Mouse (Mus musculus): Measurements from ENCODE around the gene Qk. TPM values are rescaled to one million over a fixed set of nuclear protein-coding genes. Genes with fewer than 3 reads are reported as not detected.
A peak's percentile ranks its signal among the peaks of the same experiment; 100 is the strongest.

Qk gene
- polyA plus RNA-seq, 1 experiment: 182 TPM

- DNase-seq (ENCODE audit: low read depth): no peak
Observed at GRCm38 (mm10) chr17:10251252-10251958, 68.2 kb downstream of the Qk start.

GRCm38 (mm10) chr17:10240081-10240480, 79.6 kb downstream of the Qk start:
- DNase-seq (ENCODE audit: low read depth): no peak

- DNase-seq (ENCODE audit: low read depth): no peak
Observed at GRCm38 (mm10) chr17:10236595-10236994, 83.1 kb downstream of the Qk start.

GRCm38 (mm10) chr17:10232406-10232805, 87.2 kb downstream of the Qk start:
- no peak for DNase-seq (ENCODE audit: low read depth)

- DNase-seq (ENCODE audit: low read depth): no peak
Observed at GRCm38 (mm10) chr17:10227798-10228538, 91.7 kb downstream of the Qk start.

GRCm38 (mm10) chr17:10216164-10216563, 103.5 kb downstream of the Qk start:
- DNase-seq (ENCODE audit: low read depth): peak; percentile 14

GRCm38 (mm10) chr17:10209154-10209777, 110.4 kb downstream of the Qk start:
- DNase-seq (ENCODE audit: low read depth): no peak

- no peak for DNase-seq (ENCODE audit: low read depth)
Observed at GRCm38 (mm10) chr17:10198662-10199061, 121.0 kb downstream of the Qk start.

- no peak for DNase-seq (ENCODE audit: low read depth)
Observed at GRCm38 (mm10) chr17:10198231-10198630, 121.4 kb downstream of the Qk start.

GRCm38 (mm10) chr17:10195703-10196102, 124.0 kb downstream of the Qk start:
- no peak for DNase-seq (ENCODE audit: low read depth)

- no peak for DNase-seq (ENCODE audit: low read depth)
Observed at GRCm38 (mm10) chr17:10190857-10191256, 128.8 kb downstream of the Qk start.

- DNase-seq (ENCODE audit: low read depth): no peak
Observed at GRCm38 (mm10) chr17:10188481-10188880, 131.2 kb downstream of the Qk start.

- no peak for DNase-seq (ENCODE audit: low read depth)
Observed at GRCm38 (mm10) chr17:10187431-10188020, 132.1 kb downstream of the Qk start.

GRCm38 (mm10) chr17:10181761-10182160, 137.9 kb downstream of the Qk start:
- DNase-seq (ENCODE audit: low read depth): no peak

GRCm38 (mm10) chr17:10177096-10177495, 142.6 kb downstream of the Qk start:
- DNase-seq (ENCODE audit: low read depth): no peak

- DNase-seq (ENCODE audit: low read depth): no peak
Observed at GRCm38 (mm10) chr17:10161258-10161657, 158.4 kb downstream of the Qk start.

GRCm38 (mm10) chr17:10160415-10160814, 159.2 kb downstream of the Qk start:
- no peak for DNase-seq (ENCODE audit: low read depth)

GRCm38 (mm10) chr17:10152808-10153413, 166.7 kb downstream of the Qk start:
- no peak for DNase-seq (ENCODE audit: low read depth)
